Mouse (Mus musculus) embryonic facial prominence, embryonic 11.5 days (tissue): ENCODE results near the gene Dhx30. TPM values are rescaled to one million over a fixed set of nuclear protein-coding genes. Genes with fewer than 3 reads are reported as not detected.

Source experiments
- ATAC-seq: fragments of 200-750 bp; cut with Nextera tagmentation; replicated peaks from 2 replicates; pipeline ENCODE4 v1.8.0; 2017; ENCODE audit warnings: low read depth; ENCODE audit not compliant: insufficient number of reproducible peaks, low FRiP score, low TSS enrichment
- DNase-seq: peaks from one replicate; pipeline ENCODE4 v3.0.0-alpha.2; 2015; ENCODE audit warnings: low spot score
- H3K27ac ChIP-seq: fragments of 300-500 bp; sonication (generic); replicated peaks from 2 replicates; pipeline ENCODE4 v1.5.1; 2014; ENCODE audit warnings: mild to moderate bottlenecking, low read depth, low read length, control low read depth
- H3K27me3 ChIP-seq: fragments of 300-500 bp; sonication (generic); 2 replicates; pipeline ENCODE4 v1.6.1; 2014; ENCODE audit warnings: mild to moderate bottlenecking, low read length, moderate library complexity, mixed read lengths; ENCODE audit not compliant: control insufficient read depth, insufficient read depth
- H3K36me3 ChIP-seq: fragments of 300-500 bp; sonication (generic); replicated peaks from 2 replicates; pipeline ENCODE4 v1.6.1; 2014; ENCODE audit warnings: low read depth, mild to moderate bottlenecking, low read length, moderate library complexity, mixed read lengths; ENCODE audit not compliant: control insufficient read depth, insufficient read depth
- H3K4me1 ChIP-seq: fragments of 300-500 bp; sonication (generic); 2 replicates; pipeline ENCODE4 v1.6.1; 2014; ENCODE audit warnings: low read length, mixed read lengths; ENCODE audit not compliant: control insufficient read depth, insufficient read depth
- H3K4me2 ChIP-seq: fragments of 300-500 bp; sonication (generic); 2 replicates; pipeline ENCODE4 v1.6.1; 2014; ENCODE audit warnings: low read depth, mild to moderate bottlenecking, control low read depth, low read length, moderate library complexity
- H3K4me3 ChIP-seq: fragments of 300-500 bp; sonication (generic); 2 replicates; pipeline ENCODE4 v1.5.1; 2014; ENCODE audit warnings: low read depth, low read length, control low read depth
- H3K9ac ChIP-seq: fragments of 300-500 bp; sonication (generic); replicated peaks from 2 replicates; pipeline ENCODE4 v1.6.1; 2014; ENCODE audit warnings: mild to moderate bottlenecking, control low read depth, low read length
- H3K9me3 ChIP-seq: fragments of 300-500 bp; sonication (generic); replicated peaks from 2 replicates; pipeline ENCODE4 v1.6.1; 2016; ENCODE audit warnings: mild to moderate bottlenecking, low read length, inconsistent platforms, mixed read lengths; ENCODE audit not compliant: control insufficient read depth
- WGBS: fragments of 180-500 bp; shearing (Covaris S2); extraction: QIAGEN DNeasy Blood & Tissue Kit; methylation state at CpG from one replicate; pipeline ENCODE4 v1.1.7; 2014; 5-methylcytosine and 5-hydroxymethylcytosine counted together
- polyA plus RNA-seq: library from polyadenylated mRNA; unstranded; fragments of >200 nt; fragmentation: Nextera tagmentation; extraction: Ambion mirVana; gene quantifications from 2 replicates; pipeline ENCODE4 v1.2.1, GENCODE M21; 2014

The Dhx30 gene
- polyA plus RNA-seq, 1 experiment from 2014 or later, result 171 TPM

- no peak overlapping the region for H3K4me2 ChIP-seq
- H3K27ac ChIP-seq, result no peak overlapping the region
- DNase-seq, result no peak
- no peaks in the 10 kb centered on the region; the same call in 1 of the 2 replicates for H3K36me3 ChIP-seq
- no peak for ATAC-seq
- H3K4me3 ChIP-seq, result no peak overlapping the region
- H3K4me1 ChIP-seq, result no peaks in the 10 kb centered on the region
- no peaks in the 10 kb centered on the region for H3K9me3 ChIP-seq
- no peak overlapping the region for H3K9ac ChIP-seq
- WGBS, result 93% methylated on average over 8 of the region's 8 CpGs
- H3K27me3 ChIP-seq, result no peaks in the 10 kb centered on the region
Observed at GRCm38 (mm10) chr9:110037895-110038294, 79.7 kb downstream of the Dhx30 start.

- no peaks in the 10 kb centered on the region for H3K4me1 ChIP-seq
- no peaks in the 10 kb centered on the region for H3K9me3 ChIP-seq
- H3K27ac ChIP-seq, result no peak overlapping the region
- no peak overlapping the region for H3K4me3 ChIP-seq
- WGBS, result 85% methylated on average over 4 of the region's 4 CpGs
- H3K9ac ChIP-seq, result no peak overlapping the region
- no peaks in the 10 kb centered on the region for H3K27me3 ChIP-seq
- ATAC-seq (no peak), DNase-seq (no peak)
- no peak overlapping the region for H3K4me2 ChIP-seq
- no peaks in the 10 kb centered on the region; the same call in 1 of the 2 replicates for H3K36me3 ChIP-seq
Observed at GRCm38 (mm10) chr9:110035091-110035490, 82.5 kb downstream of the Dhx30 start.

Other genes with a start within 250 kb of the Dhx30 start
- 38.6 and 44.1 TPM in 2 replicates for gene Cdc25a, start 242.3 kb downstream of the Dhx30 start, polyA plus RNA-seq
- gene Map4, start 186.4 kb downstream of the Dhx30 start, polyA plus RNA-seq, result 50.0 and 50.5 TPM in 2 replicates
- 190 and 193 TPM in 2 replicates for gene Smarcc1, start 122 bp downstream of the Dhx30 start, polyA plus RNA-seq
- 3.1 and 4.8 TPM in 2 replicates for gene Cspg5, start 126.0 kb upstream of the Dhx30 start, polyA plus RNA-seq
- 35.1 and 37.7 TPM in 2 replicates for gene Elp6, start 187.3 kb upstream of the Dhx30 start, polyA plus RNA-seq
- 23.2 and 23.6 TPM in 2 replicates for gene Scap, start 215.5 kb upstream of the Dhx30 start, polyA plus RNA-seq